Mouse (Mus musculus): ENCODE results near the gene Glrp1. TPM values are rescaled to one million over a fixed set of nuclear protein-coding genes. Genes with fewer than 3 reads are reported as not detected.

Glrp1 gene
- polyA plus RNA-seq, 1 experiment from 2014 or later = not detected

DNA sequence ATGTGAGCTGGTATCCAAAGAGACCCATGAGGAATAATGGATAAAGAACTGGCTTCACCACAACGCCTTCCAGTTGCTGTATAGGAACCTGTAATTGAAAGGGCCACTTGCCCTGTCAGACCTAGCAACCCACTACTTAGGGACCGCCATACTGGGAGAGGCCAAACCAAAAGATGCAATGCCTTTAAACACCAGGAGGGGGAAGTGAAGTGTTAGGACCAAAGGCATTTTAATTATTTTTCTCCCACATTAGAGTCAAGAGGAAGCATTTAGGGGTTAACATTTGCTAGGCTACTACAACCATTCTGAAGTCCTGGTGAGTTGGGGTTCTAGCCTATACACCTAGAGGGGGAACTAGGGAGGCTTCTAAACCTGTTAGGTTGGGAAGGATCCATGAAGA lies 36.0 kb downstream of the Glrp1 start:
- no peaks in the 10 kb centered on the region for H3K9me3 ChIP-seq
- peaks cover 16% of the 10 kb centered on the region for H3K4me1 ChIP-seq
- peak overlapping the region; percentile 57; the same call in 1 of the 2 replicates for H3K27ac ChIP-seq
- no peak overlapping the region for H3K4me2 ChIP-seq
- no peaks in the 10 kb centered on the region for H3K36me3 ChIP-seq
- no peak overlapping the region for H3K4me3 ChIP-seq
- WGBS = 58% methylated on average over 2 of the region's 2 CpGs
- no peak for ATAC-seq (ENCODE audit: insufficient number of reproducible peaks, low FRiP score, low TSS enrichment, low read depth)
- no peaks in the 10 kb centered on the region for H3K27me3 ChIP-seq
- no peak overlapping the region for H3K9ac ChIP-seq

- peaks cover 16% of the 10 kb centered on the region for H3K4me1 ChIP-seq
- H3K4me3 ChIP-seq = no peak overlapping the region
- H3K9ac ChIP-seq = no peak overlapping the region
- no peaks in the 10 kb centered on the region for H3K9me3 ChIP-seq
- no peak overlapping the region for H3K4me2 ChIP-seq
- H3K36me3 ChIP-seq = no peaks in the 10 kb centered on the region
- H3K27ac ChIP-seq = no peak overlapping the region
- ATAC-seq (ENCODE audit: insufficient number of reproducible peaks, low FRiP score, low TSS enrichment, low read depth) = no peak
- no peaks in the 10 kb centered on the region for H3K27me3 ChIP-seq
- 44% methylated on average over 6 of the region's 6 CpGs for WGBS
Observed at GRCm38 (mm10) chr1:88472258-88472657, 37.6 kb downstream of the Glrp1 start.

- H3K36me3 ChIP-seq = no peaks in the 10 kb centered on the region
- H3K4me3 ChIP-seq = no peak overlapping the region
- no peaks in the 10 kb centered on the region for H3K9me3 ChIP-seq
- 92% methylated on average over 4 of the region's 4 CpGs for WGBS
- H3K9ac ChIP-seq = no peak overlapping the region
- H3K4me2 ChIP-seq = no peak overlapping the region
- H3K27me3 ChIP-seq = no peaks in the 10 kb centered on the region
- no peak overlapping the region for H3K27ac ChIP-seq
- no peak for ATAC-seq (ENCODE audit: insufficient number of reproducible peaks, low FRiP score, low TSS enrichment, low read depth)
- H3K4me1 ChIP-seq = peaks cover 14% of the 10 kb centered on the region
Observed at GRCm38 (mm10) chr1:88469746-88470145, 40.1 kb downstream of the Glrp1 start.

DNA sequence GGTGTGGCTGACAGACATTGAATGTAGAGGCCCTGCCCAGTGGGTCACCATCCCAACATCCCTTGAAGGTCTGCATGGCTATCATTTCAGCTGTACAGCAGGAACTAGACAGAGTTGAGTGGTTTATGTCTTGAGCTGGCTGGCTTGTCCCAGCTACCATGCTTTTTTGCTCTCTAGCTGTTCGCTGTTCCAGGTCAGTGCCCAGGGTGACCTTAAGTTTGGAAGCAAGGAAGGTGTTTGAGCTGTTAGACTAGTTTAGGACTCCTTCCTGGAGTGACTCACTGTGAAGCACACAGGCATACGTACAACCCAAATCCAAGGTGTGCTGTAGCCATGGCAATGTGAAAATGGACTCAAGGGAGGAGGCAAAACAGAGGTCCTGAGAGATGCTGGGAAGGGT lies 41.5 kb downstream of the Glrp1 start:
- Histone ChIP-seq H3K4me2 (no peak overlapping the region), H3K4me3 (no peak overlapping the region), H3K27ac (no peak overlapping the region), H3K4me1 (peaks cover 7% of the 10 kb centered on the region; the same call in 1 of the 2 replicates), H3K9me3 (no peaks in the 10 kb centered on the region), H3K27me3 (no peaks in the 10 kb centered on the region), H3K9ac (no peak overlapping the region), H3K36me3 (no peaks in the 10 kb centered on the region)
- WGBS = 97% methylated on average over 2 of the region's 2 CpGs
- no peak for ATAC-seq (ENCODE audit: insufficient number of reproducible peaks, low FRiP score, low TSS enrichment, low read depth)

GRCm38 (mm10) chr1:88467866-88468265 lies 42.0 kb downstream of the Glrp1 start:
- no peak for ATAC-seq (ENCODE audit: insufficient number of reproducible peaks, low FRiP score, low TSS enrichment, low read depth)
- H3K36me3 ChIP-seq = no peaks in the 10 kb centered on the region
- no peak overlapping the region for H3K9ac ChIP-seq
- H3K27ac ChIP-seq = no peak overlapping the region
- H3K27me3 ChIP-seq = no peaks in the 10 kb centered on the region
- no peak overlapping the region for H3K4me2 ChIP-seq
- WGBS = 82% methylated on average over 5 of the region's 5 CpGs
- peaks cover 7% of the 10 kb centered on the region; the same call in 1 of the 2 replicates for H3K4me1 ChIP-seq
- H3K4me3 ChIP-seq = no peak overlapping the region
- no peaks in the 10 kb centered on the region for H3K9me3 ChIP-seq

- 61% methylated on average over 8 of the region's 8 CpGs for WGBS
- no peak for ATAC-seq (ENCODE audit: insufficient number of reproducible peaks, low FRiP score, low TSS enrichment, low read depth)
- Histone ChIP-seq H3K36me3 (no peaks in the 10 kb centered on the region), H3K9ac (no peak overlapping the region), H3K4me2 (no peak overlapping the region), H3K4me1 (peaks cover 15% of the 10 kb centered on the region), H3K9me3 (no peaks in the 10 kb centered on the region), H3K4me3 (no peak overlapping the region), H3K27ac (no peak overlapping the region), H3K27me3 (no peaks in the 10 kb centered on the region)
Observed at GRCm38 (mm10) chr1:88466325-88467064, 43.4 kb downstream of the Glrp1 start.

GRCm38 (mm10) chr1:88465722-88466121 lies 44.1 kb downstream of the Glrp1 start:
- Histone ChIP-seq H3K4me1 (peaks cover 15% of the 10 kb centered on the region), H3K4me2 (no peak overlapping the region), H3K36me3 (no peaks in the 10 kb centered on the region), H3K9me3 (no peaks in the 10 kb centered on the region), H3K4me3 (no peak overlapping the region), H3K27ac (no peak overlapping the region), H3K27me3 (no peaks in the 10 kb centered on the region), H3K9ac (no peak overlapping the region)
- no peak for ATAC-seq (ENCODE audit: insufficient number of reproducible peaks, low FRiP score, low TSS enrichment, low read depth)
- 74% methylated on average over 4 of the region's 4 CpGs for WGBS

GRCm38 (mm10) chr1:88464109-88464905 lies 45.6 kb downstream of the Glrp1 start:
- ATAC-seq (ENCODE audit: insufficient number of reproducible peaks, low FRiP score, low TSS enrichment, low read depth) = no peak
- peaks cover 15% of the 10 kb centered on the region for H3K4me1 ChIP-seq
- H3K9ac ChIP-seq = no peak overlapping the region
- no peaks in the 10 kb centered on the region for H3K36me3 ChIP-seq
- no peak overlapping the region for H3K4me2 ChIP-seq
- H3K27ac ChIP-seq = no peak overlapping the region
- H3K27me3 ChIP-seq = no peaks in the 10 kb centered on the region
- H3K9me3 ChIP-seq = no peaks in the 10 kb centered on the region
- WGBS = 70% methylated on average over 6 of the region's 6 CpGs
- no peak overlapping the region for H3K4me3 ChIP-seq

- Histone ChIP-seq H3K27me3 (no peaks in the 10 kb centered on the region), H3K9ac (no peak overlapping the region), H3K4me3 (no peak overlapping the region), H3K9me3 (no peaks in the 10 kb centered on the region), H3K36me3 (no peaks in the 10 kb centered on the region), H3K4me2 (no peak overlapping the region), H3K27ac (no peak overlapping the region), H3K4me1 (peaks cover 15% of the 10 kb centered on the region)
- WGBS = 82% methylated on average over 3 of the region's 3 CpGs
- ATAC-seq (ENCODE audit: insufficient number of reproducible peaks, low FRiP score, low TSS enrichment, low read depth) = no peak
Observed at GRCm38 (mm10) chr1:88463241-88463640, 46.6 kb downstream of the Glrp1 start.

GRCm38 (mm10) chr1:88462484-88462883 lies 47.4 kb downstream of the Glrp1 start:
- ATAC-seq (ENCODE audit: insufficient number of reproducible peaks, low FRiP score, low TSS enrichment, low read depth) = no peak
- Histone ChIP-seq H3K4me3 (no peak overlapping the region), H3K4me1 (peaks cover 15% of the 10 kb centered on the region), H3K9ac (no peak overlapping the region), H3K27me3 (no peaks in the 10 kb centered on the region), H3K9me3 (no peaks in the 10 kb centered on the region), H3K4me2 (no peak overlapping the region), H3K36me3 (no peaks in the 10 kb centered on the region), H3K27ac (no peak overlapping the region)
- WGBS = 25% methylated on average over 6 of the region's 6 CpGs

DNA sequence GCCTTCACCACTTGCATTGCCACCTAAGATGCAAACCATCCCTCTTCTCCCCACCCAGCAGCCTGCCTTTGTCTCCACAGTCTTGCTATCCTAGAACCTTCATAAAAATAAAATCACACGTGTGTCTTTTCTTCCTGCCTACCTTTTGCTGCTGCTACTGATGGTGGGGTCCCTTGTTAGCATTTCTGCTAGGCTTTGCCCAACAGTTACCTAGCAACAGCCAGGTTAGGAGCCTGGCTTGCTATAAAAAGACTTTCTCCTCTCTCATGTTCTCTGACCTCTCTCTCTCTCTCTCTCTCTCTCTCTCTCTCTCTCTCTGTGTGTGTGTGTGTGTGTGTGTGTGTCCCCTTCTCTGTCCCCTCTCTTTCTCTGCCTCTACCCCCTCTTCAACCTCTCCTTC lies 48.8 kb downstream of the Glrp1 start:
- Histone ChIP-seq H3K27me3 (no peaks in the 10 kb centered on the region), H3K36me3 (no peaks in the 10 kb centered on the region), H3K27ac (no peak overlapping the region), H3K4me2 (no peak overlapping the region), H3K4me3 (no peak overlapping the region), H3K9ac (no peak overlapping the region), H3K9me3 (no peaks in the 10 kb centered on the region), H3K4me1 (peaks cover 9% of the 10 kb centered on the region)
- 18% methylated on average over 1 of the region's 1 CpGs for WGBS
- ATAC-seq (ENCODE audit: insufficient number of reproducible peaks, low FRiP score, low TSS enrichment, low read depth) = no peak

DNA sequence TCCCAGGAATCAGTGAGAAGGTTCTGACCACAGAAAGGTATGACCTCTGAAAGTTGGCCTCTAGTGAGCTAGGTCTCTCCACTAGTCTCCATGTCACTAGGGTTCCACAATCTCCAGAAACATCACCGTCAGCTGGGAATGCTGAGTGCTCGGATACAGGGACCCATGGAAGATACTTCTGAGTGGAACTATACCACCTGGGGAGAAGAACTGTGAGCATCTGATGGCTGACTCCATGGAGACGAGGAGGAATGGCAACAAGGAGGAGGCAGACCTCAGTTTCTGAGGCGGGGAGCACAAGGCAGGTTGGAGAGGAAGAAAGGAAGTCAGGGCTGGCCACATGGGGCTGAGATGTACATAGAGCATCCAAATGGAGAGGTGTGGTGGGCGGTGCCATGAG lies 50.2 kb downstream of the Glrp1 start:
- H3K4me1 ChIP-seq = peaks cover 8% of the 10 kb centered on the region
- H3K4me2 ChIP-seq = no peak overlapping the region
- WGBS = 85% methylated on average over 5 of the region's 5 CpGs
- H3K4me3 ChIP-seq = no peak overlapping the region
- no peak overlapping the region for H3K27ac ChIP-seq
- H3K36me3 ChIP-seq = no peaks in the 10 kb centered on the region
- no peaks in the 10 kb centered on the region for H3K27me3 ChIP-seq
- H3K9ac ChIP-seq = no peak overlapping the region
- no peaks in the 10 kb centered on the region for H3K9me3 ChIP-seq
- ATAC-seq (ENCODE audit: insufficient number of reproducible peaks, low FRiP score, low TSS enrichment, low read depth) = no peak

Data from limb, embryonic 15.5 days (tissue).